Mouse (Mus musculus) thymus, postnatal 14 days (tissue): ENCODE results near the gene Ascl1.

ENCODE experiments used
- DNase-seq: peaks from one replicate; pipeline ENCODE4 v3.0.0; 2021

Gene Ascl1

DNA sequence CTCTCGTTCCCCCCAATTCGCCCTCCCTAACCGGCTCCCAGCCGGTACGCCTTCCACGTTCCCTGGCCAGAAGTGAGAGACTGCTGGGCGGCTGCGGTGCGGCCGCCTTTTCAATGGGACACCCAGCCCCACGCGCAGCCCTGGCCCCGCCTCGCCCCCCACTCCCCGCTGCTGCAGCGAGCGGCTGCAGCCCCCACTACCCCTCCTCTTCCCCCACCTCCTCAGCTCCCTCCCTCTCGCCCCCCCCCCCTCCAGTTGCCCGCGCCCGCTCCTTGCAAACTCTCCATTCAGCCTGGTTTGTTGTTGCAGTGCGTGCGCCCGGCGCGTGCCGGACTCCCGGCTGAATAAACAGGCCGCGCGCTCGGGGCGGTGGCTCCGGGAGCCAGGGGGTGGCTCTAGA, at the start of gene Ascl1:
Gene Ascl1 (minus strand): TSS at position 85 of the 400 bp plus-strand sequence.
- no peak for DNase-seq

DNA sequence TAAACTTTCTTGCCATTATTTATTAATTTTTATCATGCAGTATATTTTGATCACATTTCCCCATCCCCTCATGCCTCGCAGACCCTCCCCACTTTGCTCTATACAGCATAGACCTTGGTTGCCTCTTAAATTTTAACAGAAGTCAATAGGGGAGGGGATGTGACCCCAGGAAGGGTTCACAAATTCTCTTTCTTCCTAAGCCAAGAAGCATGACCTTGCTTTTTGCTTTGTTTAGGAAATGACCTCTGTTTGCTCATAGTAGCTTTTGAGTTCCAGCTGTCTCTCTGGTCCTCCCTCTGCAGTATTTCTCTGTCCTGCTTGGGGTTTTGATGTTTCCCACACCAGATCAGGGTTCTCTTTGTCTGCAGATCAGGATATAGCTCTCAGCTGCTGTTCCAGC, 40.7 kb upstream of the Ascl1 start:
- DNase-seq, result no peak

DNA sequence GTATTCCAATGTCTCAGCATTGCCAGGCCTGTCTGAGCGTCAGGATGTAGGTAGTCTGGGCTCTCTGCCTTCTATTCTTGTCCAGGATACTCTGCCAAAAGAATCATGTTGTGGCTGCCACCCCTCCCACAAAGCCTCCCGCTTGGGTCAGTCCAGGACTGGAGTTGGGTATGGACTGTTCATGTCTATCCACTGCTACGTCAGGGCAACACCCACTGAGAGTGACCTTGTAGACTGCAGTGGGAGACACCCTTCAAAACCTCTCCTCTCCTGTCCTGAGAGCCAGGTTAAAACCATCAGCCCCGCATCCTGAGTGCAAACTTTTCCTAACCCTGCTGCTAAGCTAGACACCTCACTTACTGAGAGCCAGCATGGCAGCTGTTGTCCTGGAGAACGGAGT, 28.2 kb upstream of the Ascl1 start, which contains the start of gene Pah:
Gene Pah (plus strand): TSS at position 150 of the 400 bp plus-strand sequence.
- DNase-seq, result no peak

DNA sequence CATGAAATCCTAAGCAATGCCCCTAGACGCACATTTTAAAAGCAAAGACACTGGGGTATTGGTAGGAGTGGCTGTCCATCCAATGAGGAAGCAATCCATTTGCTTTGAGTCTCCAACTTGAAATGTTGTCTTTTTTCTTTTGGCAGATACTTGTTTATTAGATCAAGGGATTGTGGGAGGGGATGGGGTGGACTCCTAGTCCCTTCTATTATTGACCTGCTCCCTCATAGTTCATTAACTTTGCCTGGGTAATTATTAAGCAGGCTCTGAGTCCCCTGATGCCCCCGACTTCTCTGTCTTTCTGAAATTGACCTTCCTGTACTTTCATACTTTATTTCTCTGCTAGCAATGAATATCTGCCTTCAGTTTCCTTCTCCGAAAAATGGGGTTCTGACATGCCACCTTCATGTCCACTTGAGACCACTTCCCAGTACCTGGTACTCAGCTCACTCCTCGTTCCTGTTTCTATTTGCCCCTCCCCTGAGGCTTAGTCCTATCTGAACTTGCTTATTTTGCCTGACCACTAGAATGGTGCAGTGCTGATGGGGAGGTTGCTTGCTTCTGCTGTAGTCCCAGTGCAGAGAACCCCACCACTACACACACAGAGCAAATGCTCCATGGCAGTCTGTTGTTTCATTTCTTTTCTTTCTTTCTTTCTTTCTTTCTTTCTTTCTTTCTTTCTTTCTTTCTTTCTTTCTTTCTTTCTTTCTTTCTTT, 27.1 kb upstream of the Ascl1 start:
- no peak for DNase-seq

DNA sequence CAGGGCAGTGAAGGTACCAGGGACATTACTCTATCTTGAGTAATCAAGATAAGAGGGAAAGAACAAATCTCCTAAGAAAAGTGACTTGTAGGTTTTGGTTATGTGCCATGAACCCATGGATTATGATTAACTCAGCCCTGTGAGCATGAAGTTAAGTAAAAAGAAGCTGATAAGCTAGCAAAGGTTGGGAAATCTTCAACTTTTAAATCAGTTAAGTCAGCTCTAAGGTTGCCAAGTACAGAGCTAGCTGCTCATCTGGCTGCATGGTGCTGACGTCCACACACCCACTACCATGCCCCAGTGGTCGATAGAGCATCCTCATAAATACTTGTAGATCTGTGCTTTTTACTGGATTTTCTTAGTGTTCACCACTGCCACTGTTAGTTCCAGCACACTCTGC, 25.1 kb upstream of the Ascl1 start:
- no peak for DNase-seq

DNA sequence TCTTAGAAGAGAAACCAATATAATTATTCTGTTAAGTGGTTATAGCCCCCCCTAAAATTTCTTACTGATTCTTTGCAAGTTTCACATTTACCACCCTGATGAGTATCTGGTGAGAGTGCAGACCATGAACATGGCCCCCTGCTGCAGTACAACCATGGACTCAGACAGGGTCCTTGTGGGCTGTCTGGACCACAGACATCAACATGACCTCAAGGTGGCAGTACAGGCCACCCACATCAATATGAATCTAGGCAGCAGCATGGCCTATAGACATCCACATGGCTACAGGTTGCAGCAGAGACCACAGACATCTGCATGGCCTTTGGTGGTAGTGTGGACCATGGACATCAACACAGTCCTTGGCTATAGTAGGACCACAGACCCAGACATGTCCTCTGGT, 19.6 kb upstream of the Ascl1 start:
- DNase-seq, result no peak

DNA sequence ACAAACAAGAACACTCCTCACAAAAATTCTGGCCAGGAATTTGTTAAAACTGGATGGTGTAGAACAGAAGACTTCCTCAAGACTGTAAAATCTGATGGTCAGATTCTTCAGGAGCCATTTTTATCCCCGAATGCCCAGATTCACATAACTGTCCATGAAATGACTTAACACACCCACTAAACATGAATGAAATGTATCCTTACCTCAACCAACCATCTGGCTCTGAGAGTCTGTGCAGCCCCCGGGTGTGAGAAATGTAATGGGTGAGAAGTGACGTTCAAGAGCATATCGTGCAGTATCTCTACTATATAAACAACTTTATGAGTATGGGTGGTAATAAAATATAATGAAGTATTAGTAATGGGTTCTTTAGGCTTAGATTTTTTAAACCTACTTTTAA, 15.1 kb upstream of the Ascl1 start:
- DNase-seq, result no peak

DNA sequence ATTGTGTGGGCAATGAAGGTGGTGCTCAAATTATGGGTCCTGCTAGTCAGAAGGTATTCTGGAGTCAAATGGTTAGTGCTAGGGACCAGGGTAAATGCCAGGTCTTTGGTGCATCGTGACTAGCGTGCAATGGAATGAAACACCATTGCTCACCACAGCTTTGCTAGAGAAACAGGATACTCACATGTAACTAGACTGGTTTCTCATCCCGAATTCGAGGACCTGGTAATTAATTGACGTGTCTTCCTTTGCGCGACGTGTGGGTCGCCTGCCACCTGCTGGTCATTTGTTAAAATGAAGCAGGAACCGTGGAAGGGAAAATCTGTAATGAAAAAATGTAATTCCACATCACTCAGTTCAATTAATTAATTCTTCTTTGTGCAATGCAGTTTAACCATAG, 10.5 kb upstream of the Ascl1 start:
- DNase-seq, result peak; percentile 32

DNA sequence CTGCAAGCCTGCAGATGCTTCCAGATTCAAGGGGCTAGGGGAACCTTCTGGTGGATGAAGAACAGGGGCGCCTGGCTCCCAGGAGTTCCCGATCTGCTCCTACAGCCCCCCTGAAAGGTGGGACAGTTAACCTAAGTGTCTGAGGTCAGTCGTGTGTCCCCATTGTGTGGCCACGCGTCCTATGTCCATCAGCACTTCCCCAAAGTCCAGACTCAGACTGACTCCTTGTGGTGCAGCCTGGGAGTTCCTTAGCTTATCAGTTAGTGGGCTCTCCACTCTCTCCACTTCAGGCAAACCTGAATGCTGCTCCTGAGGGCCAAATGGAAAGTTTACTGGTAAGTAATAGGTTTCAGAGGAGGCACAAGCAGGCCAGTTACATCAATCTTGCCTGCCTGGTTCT, 8.8 kb upstream of the Ascl1 start:
- DNase-seq, result no peak

DNA sequence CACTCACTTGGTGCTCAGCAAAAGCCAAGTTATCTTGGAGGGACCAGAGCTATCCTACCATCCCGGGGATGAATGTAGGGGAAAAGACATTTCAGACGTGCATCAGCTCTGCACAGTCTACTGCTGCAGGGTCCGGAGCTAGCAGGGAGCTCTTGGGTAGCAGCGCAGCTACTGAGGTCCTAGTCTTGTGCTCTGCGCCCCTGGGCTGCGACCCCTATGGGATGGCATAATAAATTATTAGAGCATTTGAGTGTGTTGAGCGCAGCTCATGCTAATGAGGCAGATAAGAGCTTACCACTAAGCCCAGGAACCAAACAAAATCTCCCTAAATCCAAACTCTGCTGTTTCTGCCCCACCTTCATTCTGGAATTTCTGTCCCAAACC, 8.2 kb upstream of the Ascl1 start:
- no peak for DNase-seq

DNA sequence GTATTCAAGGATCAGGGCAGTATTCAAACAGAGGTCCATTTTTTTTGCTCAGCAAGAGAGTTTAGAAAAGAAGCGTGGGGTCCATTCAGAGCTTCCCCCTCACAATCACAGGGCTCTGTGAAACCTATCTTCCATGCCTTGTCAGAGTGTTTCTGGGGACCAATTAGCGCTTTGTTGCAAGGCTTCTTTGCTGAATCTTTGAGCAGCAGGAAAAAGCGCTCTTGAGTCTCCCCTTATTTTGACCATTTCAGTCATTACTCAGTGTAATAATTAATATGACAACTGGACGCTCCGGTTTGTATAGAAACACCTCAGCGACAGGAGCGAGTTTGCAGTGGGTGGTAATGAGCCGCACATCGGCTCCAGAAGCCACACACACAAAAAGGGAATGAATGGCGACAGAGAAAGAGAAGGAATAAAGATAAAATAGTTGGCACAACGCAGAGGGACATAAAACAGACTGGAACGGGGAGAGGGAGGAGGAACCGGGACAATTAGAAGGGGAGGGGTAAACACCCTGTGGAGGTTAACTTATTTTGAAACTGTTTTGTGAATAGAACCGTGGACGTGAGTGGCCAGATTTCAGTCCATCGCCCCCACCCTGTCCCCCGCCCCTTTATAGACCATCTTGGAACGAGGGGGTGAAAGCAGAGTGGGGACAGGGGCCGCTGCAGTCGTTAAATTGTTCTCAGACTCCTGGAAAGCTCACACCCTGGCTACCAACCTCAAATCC, 7.6 kb upstream of the Ascl1 start:
- no peak for DNase-seq

DNA sequence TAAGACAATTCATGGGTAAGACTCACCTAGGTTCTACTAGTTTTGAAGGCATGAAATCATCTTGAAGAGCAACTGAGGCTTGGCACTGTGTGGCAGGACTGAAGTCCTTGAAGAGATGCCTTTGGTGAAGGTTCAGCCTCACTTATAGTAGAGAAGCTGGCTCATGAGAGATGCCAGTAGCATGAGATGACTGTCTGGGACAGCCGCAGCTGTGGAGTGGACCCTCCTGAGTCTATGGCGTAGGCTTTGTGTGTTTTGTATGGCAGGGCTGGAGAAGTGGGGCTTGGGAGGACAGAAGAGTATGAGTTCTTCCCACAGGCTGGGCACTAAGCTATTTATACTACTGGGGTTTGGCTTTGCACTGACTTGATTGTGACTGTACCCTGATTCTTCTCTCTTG, 3.6 kb upstream of the Ascl1 start:
- no peak for DNase-seq

DNA sequence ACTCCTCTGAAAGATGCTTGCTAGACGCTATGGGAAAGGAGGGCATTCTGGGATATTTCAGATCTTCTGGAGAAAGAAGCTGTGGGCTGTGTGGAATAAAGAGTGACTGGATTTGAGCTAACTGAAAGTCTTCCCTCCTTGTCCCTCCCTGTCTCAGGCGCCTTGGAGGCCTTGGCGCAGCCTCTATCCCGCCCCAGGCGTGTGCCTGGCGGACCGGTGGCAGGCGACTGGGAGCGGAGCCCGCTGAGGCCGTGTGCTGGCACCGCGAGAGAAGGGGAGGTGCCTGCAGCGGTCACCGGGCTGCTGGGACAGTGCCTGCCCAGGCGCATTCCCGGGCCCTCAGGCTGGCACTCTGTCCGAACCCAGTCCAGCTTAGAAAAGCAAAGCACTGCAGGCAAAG, 1.1 kb upstream of the Ascl1 start:
- no peak for DNase-seq

DNA sequence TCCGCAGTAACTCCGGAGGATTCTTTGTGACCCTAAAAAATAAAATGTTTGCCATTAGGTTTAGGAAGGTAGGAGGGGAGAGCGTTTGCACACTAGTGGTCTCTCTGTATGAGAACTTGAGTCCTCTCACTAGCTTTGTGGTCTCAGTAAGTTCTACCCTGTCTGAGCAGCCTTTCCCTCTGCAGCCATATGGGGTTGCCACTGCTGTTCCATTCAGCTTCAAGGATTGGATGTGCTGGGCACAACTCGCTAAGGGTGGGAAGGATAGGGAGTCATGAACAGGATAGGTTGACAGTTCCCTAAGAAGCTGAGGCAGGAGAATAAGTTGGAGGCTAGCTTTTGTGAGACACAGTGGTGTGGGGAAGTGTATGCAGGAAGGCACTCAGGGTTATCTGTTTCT, 716 bp upstream of the Ascl1 start:
- DNase-seq, result no peak

DNA sequence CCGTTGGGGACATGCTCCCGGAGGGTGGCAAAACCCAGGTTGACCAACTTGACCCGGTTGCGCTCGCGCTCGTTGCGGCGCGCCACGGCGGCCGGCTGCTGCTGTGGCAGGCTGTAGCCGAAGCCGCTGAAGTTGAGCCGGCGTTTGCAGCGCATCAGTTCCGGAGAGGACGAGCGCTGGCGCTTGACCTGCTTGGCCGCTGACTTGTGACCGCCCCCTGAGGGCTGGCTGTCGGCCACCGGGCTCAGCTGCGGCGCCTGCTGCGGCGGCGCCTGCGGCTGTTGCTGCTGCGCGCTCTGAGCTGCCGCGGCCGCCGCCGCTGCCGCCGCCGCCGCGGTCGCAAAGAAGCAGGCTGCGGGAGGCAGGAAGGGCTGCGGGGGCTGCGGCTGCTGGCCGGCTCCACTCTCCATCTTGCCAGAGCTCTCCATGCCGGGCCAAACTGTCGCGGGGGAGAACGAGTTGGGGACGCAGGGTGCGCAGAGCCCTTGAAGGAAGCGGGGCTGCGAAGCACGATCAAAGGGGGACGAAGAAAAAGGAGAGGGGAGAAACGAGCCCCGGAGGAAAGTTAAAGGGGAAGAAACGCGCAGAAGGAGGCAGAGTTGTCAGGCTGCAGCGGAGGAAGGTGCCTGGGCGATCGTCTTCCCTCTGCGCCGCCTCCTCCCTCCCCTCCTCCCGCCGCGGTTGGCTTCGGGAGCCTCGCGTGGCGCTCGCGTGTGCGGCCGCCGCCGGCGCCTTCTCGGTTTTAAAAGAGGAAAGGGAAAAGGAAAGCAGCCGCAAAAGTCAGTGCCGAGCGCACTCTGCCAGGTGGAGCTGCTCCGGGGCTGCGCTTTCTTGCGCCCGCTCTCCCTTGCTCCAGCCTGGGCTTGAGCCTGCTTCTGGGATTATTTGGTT, 554 bp downstream of the Ascl1 start:
- DNase-seq, result no peak

DNA sequence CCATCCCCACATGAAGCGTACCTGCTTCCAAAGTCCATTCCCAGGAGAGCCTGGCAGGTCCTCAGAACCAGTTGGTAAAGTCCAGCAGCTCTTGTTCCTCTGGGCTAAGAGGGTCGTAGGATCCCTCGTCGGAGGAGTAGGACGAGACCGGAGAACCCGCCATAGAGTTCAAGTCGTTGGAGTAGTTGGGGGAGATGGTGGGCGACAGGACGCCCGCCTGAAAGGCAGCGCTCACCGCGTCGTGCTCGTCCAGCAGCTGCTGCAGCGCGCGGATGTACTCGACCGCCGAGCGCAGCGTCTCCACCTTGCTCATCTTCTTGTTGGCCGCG, 1.2 kb downstream of the Ascl1 start:
- no peak for DNase-seq

DNA sequence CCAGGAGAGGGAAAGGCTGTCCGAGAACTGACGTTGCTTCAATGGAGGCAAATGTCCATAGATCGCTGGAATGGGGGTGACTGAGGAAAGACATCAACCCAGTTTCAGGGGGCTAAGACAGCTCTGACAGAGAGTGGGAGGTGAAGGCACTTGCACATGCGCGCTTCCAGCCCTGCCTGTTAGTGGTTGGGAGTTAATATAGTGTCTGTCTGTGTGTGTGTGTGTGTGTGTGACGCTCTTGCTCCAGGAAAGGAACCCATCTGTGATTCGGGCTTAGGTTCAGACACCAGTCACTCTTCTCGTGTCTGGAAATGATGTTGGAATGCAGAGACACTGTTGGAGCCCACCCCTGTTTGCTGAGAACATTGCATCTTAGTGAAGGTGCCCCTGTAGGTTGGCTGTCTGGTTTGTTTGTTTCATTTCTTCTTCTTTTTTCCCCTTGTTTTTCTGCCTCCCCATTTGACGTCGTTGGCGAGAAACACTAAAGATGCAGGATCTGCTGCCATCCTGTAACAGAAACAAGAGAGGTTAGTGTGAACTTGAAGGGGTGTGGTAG, 1.9 kb downstream of the Ascl1 start:
- no peak for DNase-seq

DNA sequence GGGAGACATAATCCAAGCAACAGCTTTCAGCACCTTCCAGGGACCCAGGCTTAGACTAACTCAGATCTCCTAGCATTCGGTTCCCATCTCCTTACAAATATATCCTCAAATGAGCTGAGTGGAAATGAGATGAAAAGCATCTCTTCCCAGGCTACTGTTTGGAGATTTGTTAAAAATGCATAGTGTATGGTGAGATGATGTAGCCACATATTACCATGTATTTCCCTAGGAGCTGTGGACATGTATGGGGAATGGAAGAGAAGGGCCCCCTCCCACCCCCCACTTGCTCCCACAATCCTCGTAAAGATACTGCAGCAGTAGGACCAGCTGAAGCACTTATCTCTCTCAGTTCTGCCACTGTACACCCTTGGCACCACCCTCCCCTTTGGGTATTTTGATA, 3.1 kb downstream of the Ascl1 start:
- no peak for DNase-seq

DNA sequence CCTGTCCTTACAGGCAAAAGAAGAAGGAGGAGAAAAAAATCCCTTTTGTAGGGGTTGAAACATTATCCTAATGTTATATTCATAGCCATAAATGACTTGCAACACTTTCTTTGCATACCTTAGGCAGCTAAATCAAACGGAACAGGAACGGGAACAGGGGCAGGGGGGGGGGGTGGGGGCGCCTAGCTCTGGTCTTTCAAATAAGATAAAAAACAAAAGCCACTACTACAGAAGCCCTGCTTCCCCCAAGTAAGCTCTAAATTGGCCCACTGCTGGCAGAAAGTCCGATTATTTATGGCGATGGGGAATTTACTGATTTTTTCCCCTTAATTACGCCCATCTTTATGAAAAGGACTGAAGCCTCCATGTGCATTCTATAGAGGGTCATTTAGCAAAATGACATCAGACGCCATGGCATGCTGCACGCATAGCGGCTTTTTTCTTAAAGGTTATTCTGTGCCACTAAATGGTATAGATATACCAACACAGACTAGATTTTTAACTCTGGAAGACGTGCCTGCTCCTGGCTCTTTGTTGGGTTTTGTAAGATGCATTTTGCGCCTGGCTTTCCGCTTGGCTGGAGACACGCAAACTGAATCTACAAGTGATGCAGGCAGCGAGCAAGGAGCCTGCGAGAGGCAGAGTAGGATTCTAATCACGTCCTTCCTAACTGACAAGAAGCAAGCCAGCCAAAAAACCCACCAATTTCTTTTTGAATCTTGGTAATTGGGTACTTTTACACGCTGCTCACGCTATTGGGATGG, 4.0 kb downstream of the Ascl1 start:
- no peak for DNase-seq

DNA sequence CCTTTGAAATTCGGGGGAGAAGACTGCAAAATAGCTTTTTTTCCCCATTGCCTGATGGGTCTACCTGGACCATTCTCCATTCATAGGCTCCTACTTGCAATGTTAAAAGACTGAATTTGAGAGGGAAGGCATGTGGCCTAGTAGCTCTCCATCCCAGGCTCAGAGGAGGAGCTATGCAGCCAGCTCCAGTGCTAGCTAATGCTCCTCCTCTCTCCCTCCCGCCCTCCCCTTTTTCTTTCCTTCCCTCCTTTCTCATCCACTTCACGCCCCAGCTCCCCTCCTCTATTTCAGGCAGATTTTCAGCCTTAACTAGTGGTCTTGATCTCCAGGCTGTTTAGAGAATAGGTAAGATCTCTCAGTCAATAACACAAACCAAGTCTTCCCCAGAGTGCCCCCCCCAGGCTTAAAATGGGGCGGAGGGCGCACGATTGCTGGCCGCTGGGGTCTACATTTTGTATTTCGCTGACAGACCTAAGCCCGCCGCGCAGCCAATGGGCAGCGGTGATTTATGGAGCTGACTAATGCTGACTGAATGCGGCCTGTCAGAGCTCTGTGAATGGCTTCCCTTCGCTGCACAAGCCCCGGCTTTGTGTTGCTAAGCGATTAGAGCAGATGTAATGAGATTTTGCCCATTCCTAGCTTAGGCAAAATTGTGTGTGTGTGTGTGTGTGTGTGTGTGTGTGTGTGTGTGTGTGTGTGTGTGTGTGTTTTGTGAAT, 4.9 kb downstream of the Ascl1 start:
- no peak for DNase-seq

DNA sequence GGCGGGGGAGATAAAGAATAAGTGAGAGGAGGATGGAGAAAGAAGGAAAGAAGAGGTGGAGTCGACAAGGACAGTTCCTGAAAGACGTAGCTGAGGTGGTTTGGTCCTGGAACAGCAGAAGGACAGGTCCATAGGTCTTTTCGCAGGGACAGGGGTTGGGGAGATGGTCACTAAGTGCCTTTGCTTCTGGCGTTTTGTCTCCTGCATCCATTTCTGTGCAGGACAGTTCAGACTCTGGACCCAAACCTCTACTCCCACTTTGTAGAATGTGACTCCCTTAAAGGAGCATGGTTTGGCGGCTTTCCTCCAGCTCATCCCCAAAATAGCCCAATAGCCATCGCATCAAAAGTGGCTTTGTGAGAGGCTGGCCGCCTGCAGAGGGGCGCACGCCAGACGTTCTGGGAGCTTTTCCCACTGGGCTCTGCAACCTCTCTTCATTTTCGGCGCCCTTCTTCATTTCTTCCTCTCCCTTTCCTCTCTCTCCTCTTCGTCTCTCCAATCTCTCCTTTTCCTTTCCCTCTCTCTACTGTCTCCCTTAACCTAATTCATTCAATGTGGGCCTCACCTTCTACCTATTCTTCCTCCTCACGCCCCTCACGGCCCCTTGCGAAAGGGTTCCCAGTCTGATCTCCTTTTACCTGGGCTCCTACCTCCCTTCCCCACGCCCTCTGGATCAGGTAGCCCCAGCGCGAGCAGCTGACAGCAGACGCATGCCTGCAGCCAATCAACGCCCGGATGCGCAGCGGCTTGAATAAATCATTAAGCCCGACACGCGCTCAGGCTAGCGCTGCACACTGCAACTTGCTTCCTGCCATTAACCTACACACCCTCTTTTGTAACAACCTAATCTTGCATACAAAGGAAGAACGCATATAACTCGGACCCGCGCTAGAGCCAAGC, 7.5 kb downstream of the Ascl1 start:
- no peak for DNase-seq
